8 mouse cellular contexts compared by ENCODE assay signal in genomic region chr7:45831128-45831525, GRCm38 (mm10). TPM values are rescaled to one million over a fixed set of nuclear protein-coding genes. Genes with fewer than 3 reads are reported as not detected.
DNase-seq lines count a peak whose midpoint lies in the region; ATAC-seq and TF ChIP-seq lines count a peak whose summit lies in the region.

No protein-coding gene starts in this region.

- H3K4me3 ChIP-seq in kidney, embryonic 14.5 days (ENCODE audit: low read length), result peak overlapping the region; percentile 84
- peak overlapping the region; percentile 63 for H3K4me3 ChIP-seq in brown adipose tissue, adult 24 weeks (ENCODE audit: insufficient read depth, low read depth, low read length)
- H3K4me3 ChIP-seq in hindbrain, embryonic 16.5 days (ENCODE audit: low read length), result peak overlapping the region; percentile 84
- peak overlapping the region; percentile 79 for H3K4me3 ChIP-seq in midbrain, postnatal 0 days (ENCODE audit: low read depth, low read length)

- H3K4me2 ChIP-seq in kidney, embryonic 14.5 days (replicated peaks; ENCODE audit: low read depth, low read length), result peak overlapping the region; percentile 82
- H3K4me2 ChIP-seq in hindbrain, embryonic 16.5 days (ENCODE audit: low read length), result peak overlapping the region; percentile 91
- peak overlapping the region; percentile 88 for H3K4me2 ChIP-seq in midbrain, postnatal 0 days (ENCODE audit: low read depth, low read length, poor library complexity, severe bottlenecking)

- no peak for ATAC-seq in kidney, embryonic 14.5 days (ENCODE audit: low FRiP score, low TSS enrichment)
- ATAC-seq in hindbrain, embryonic 16.5 days, result peak; percentile 34
- ATAC-seq in midbrain, postnatal 0 days (ENCODE audit: low FRiP score), result peak; percentile 11; the same call in 1 of the 2 replicates
- no peak for ATAC-seq in erythroid progenitor cell, adult 5-6 weeks (replicated peaks; ENCODE audit: low FRiP score, poor library complexity, severe bottlenecking)

- 27% methylated on average over 5 of the region's 5 CpGs for WGBS in kidney, embryonic 14.5 days
- 15% methylated on average over 5 of the region's 5 CpGs for WGBS in hindbrain, embryonic 16.5 days
- 18% methylated on average over 5 of the region's 5 CpGs for WGBS in midbrain, postnatal 0 days

- peaks cover 23% of the 10 kb centered on the region for H3K4me1 ChIP-seq in kidney, embryonic 14.5 days (ENCODE audit: control insufficient read depth, insufficient read depth, low read length)
- H3K4me1 ChIP-seq in brown adipose tissue, adult 24 weeks (ENCODE audit: control insufficient read depth, insufficient read depth, insufficient read length, low read length), result peaks cover 5% of the 10 kb centered on the region; the same call in 1 of the 2 replicates
- H3K4me1 ChIP-seq in hindbrain, embryonic 16.5 days (ENCODE audit: control insufficient read depth, insufficient read depth, low read depth, low read length), result peaks cover 15% of the 10 kb centered on the region
- H3K4me1 ChIP-seq in midbrain, postnatal 0 days (ENCODE audit: insufficient read depth, low read length), result peaks cover 3% of the 10 kb centered on the region; the same call in 1 of the 2 replicates

- TF ChIP-seq CTCF in midbrain, postnatal 0 days (IDR thresholded peaks at IDR 0.05), result no peak

- peaks cover 36% of the 10 kb centered on the region for H3K36me3 ChIP-seq in kidney, embryonic 14.5 days (ENCODE audit: control insufficient read depth, insufficient read depth, low read length)
- peaks cover 7% of the 10 kb centered on the region for H3K36me3 ChIP-seq in hindbrain, embryonic 16.5 days (ENCODE audit: control insufficient read depth, insufficient read depth, low read length)
- H3K36me3 ChIP-seq in midbrain, postnatal 0 days (ENCODE audit: insufficient read depth, low read length), result peaks cover 42% of the 10 kb centered on the region

- no peak overlapping the region for H3K27ac ChIP-seq in kidney, embryonic 14.5 days (ENCODE audit: low read depth, low read length)
- no peak overlapping the region for H3K27ac ChIP-seq in brown adipose tissue, adult 24 weeks (replicated peaks; ENCODE audit: low read depth, low read length)
- peak overlapping the region; percentile 87 for H3K27ac ChIP-seq in hindbrain, embryonic 16.5 days (ENCODE audit: low read depth, low read length)
- H3K27ac ChIP-seq in midbrain, postnatal 0 days (ENCODE audit: low read depth, low read length), result peak overlapping the region; percentile 77

- no peaks in the 10 kb centered on the region for H3K9me3 ChIP-seq in kidney, embryonic 14.5 days (ENCODE audit: control insufficient read depth, low read length)
- no peaks in the 10 kb centered on the region for H3K9me3 ChIP-seq in hindbrain, embryonic 16.5 days (ENCODE audit: control insufficient read depth, low read length)
- no peaks in the 10 kb centered on the region for H3K9me3 ChIP-seq in midbrain, postnatal 0 days (ENCODE audit: low read length)

- peaks cover 43% of the 10 kb centered on the region for H3K27me3 ChIP-seq in kidney, embryonic 14.5 days (ENCODE audit: control insufficient read depth, insufficient read depth, low read length)
- H3K27me3 ChIP-seq in hindbrain, embryonic 16.5 days (replicated peaks; ENCODE audit: control insufficient read depth, insufficient read depth, low read length), result peaks cover 42% of the 10 kb centered on the region
- peaks cover 28% of the 10 kb centered on the region for H3K27me3 ChIP-seq in midbrain, postnatal 0 days (ENCODE audit: insufficient read depth, low read length)

- DNase-seq in kidney, adult 9 months, result no peak
- DNase-seq in midbrain, postnatal 0 days (ENCODE audit: low spot score), result no peak
- no peak for DNase-seq in cerebellum, adult 18-20 months
- DNase-seq in adrenal gland, adult 8-10 months, result no peak

- no peak overlapping the region for H3K9ac ChIP-seq in kidney, embryonic 14.5 days (ENCODE audit: low read depth, low read length)
- H3K9ac ChIP-seq in hindbrain, embryonic 16.5 days (ENCODE audit: low read depth, low read length), result peak overlapping the region; percentile 75
- H3K9ac ChIP-seq in midbrain, postnatal 0 days (replicated peaks; ENCODE audit: low read length, poor library complexity, severe bottlenecking), result 0 out of 2 replicates have a peak overlapping the region, but pooled peaks have one; percentile 58

RNA-seq across cellular contexts. Expression of gene Grwd1, which starts 0.4 kb away (rescaled TPM):
- polyA plus RNA-seq in kidney, embryonic 14.5 days (2014; fragmentation: Nextera tagmentation; extraction: Ambion mirVana), result 69.5 and 93.5 TPM in 2 replicates
- 5.5 and 6.6 TPM in 2 replicates for polyA plus RNA-seq in brown adipose tissue, adult 24 weeks (2012; ENCODE audit: insufficient read depth, insufficient read length, missing spikeins)
- 44.0 and 46.7 TPM in 2 replicates for polyA plus RNA-seq in hindbrain, embryonic 16.5 days (2015; fragmentation: Nextera tagmentation; extraction: Ambion mirVana)
- 31.3 and 34.2 TPM in 2 replicates for total RNA-seq in midbrain, postnatal 0 days (2014; rRNA removed)
- 48.7 and 52.9 TPM in 2 replicates for polyA plus RNA-seq in midbrain, postnatal 0 days (2015; fragmentation: Nextera tagmentation; extraction: Ambion mirVana)
- 10 to 100 TPM; 24.8 to 31.5 (median 30.0) TPM for total RNA-seq in adrenal gland, adult 8-10 months (2022)
- 2.5 and 2.9 TPM in 2 replicates for total RNA-seq in erythroid progenitor cell, adult 5-6 weeks (2015; ENCODE audit: low replicate concordance)
- total RNA-seq in erythroid progenitor cell, adult 5-6 weeks (2017; ENCODE audit: low replicate concordance), result 0.23 and 4.0 TPM in 2 replicates

RNA-seq across cellular contexts. Expression of gene Kcnj14, which starts 6.5 kb away (rescaled TPM):
- polyA plus RNA-seq in kidney, embryonic 14.5 days (2014; fragmentation: Nextera tagmentation; extraction: Ambion mirVana), result 1.2 and 1.3 TPM in 2 replicates
- polyA plus RNA-seq in brown adipose tissue, adult 24 weeks (2012; ENCODE audit: insufficient read depth, insufficient read length, missing spikeins), result 1.1 TPM in 1 of 2 replicates, not detected in the other
- 1.2 TPM in 2 replicates for polyA plus RNA-seq in hindbrain, embryonic 16.5 days (2015; fragmentation: Nextera tagmentation; extraction: Ambion mirVana)
- 0.71 and 2.1 TPM in 2 replicates for total RNA-seq in midbrain, postnatal 0 days (2014; rRNA removed)
- polyA plus RNA-seq in midbrain, postnatal 0 days (2015; fragmentation: Nextera tagmentation; extraction: Ambion mirVana), result 1.5 TPM in 2 replicates
- under 1 TPM; 0.17 to 0.65 (median 0.36) TPM for total RNA-seq in adrenal gland, adult 8-10 months (2022)
- total RNA-seq in erythroid progenitor cell, adult 5-6 weeks (2015; ENCODE audit: low replicate concordance), result not detected in 2 replicates
- total RNA-seq in erythroid progenitor cell, adult 5-6 weeks (2017; ENCODE audit: low replicate concordance), result not detected in 2 replicates

RNA-seq across cellular contexts. Expression of gene Cyth2, which starts 16.7 kb away (rescaled TPM):
- 109 and 111 TPM in 2 replicates for polyA plus RNA-seq in kidney, embryonic 14.5 days (2014; fragmentation: Nextera tagmentation; extraction: Ambion mirVana)
- 39.1 and 45.5 TPM in 2 replicates for polyA plus RNA-seq in brown adipose tissue, adult 24 weeks (2012; ENCODE audit: insufficient read depth, insufficient read length, missing spikeins)
- polyA plus RNA-seq in hindbrain, embryonic 16.5 days (2015; fragmentation: Nextera tagmentation; extraction: Ambion mirVana), result 243 TPM in 2 replicates
- total RNA-seq in midbrain, postnatal 0 days (2014; rRNA removed), result 210 and 223 TPM in 2 replicates
- polyA plus RNA-seq in midbrain, postnatal 0 days (2015; fragmentation: Nextera tagmentation; extraction: Ambion mirVana), result 219 and 236 TPM in 2 replicates
- 100 to 1,000 TPM; 112 to 140 (median 122) TPM for total RNA-seq in adrenal gland, adult 8-10 months (2022)
- total RNA-seq in erythroid progenitor cell, adult 5-6 weeks (2015; ENCODE audit: low replicate concordance), result 20.5 and 29.8 TPM in 2 replicates
- 43.8 and 48.9 TPM in 2 replicates for total RNA-seq in erythroid progenitor cell, adult 5-6 weeks (2017; ENCODE audit: low replicate concordance)

RNA-seq across cellular contexts. Expression of gene Kdelr1, which starts 41.4 kb away (rescaled TPM):
- 145 and 184 TPM in 2 replicates for polyA plus RNA-seq in kidney, embryonic 14.5 days (2014; fragmentation: Nextera tagmentation; extraction: Ambion mirVana)
- 95.6 and 96.1 TPM in 2 replicates for polyA plus RNA-seq in brown adipose tissue, adult 24 weeks (2012; ENCODE audit: insufficient read depth, insufficient read length, missing spikeins)
- 54.5 and 55.7 TPM in 2 replicates for polyA plus RNA-seq in hindbrain, embryonic 16.5 days (2015; fragmentation: Nextera tagmentation; extraction: Ambion mirVana)
- total RNA-seq in midbrain, postnatal 0 days (2014; rRNA removed), result 170 and 207 TPM in 2 replicates
- polyA plus RNA-seq in midbrain, postnatal 0 days (2015; fragmentation: Nextera tagmentation; extraction: Ambion mirVana), result 52.0 and 54.8 TPM in 2 replicates
- total RNA-seq in adrenal gland, adult 8-10 months (2022), result 100 to 1,000 TPM; 127 to 158 (median 151) TPM
- 55.9 and 91.4 TPM in 2 replicates for total RNA-seq in erythroid progenitor cell, adult 5-6 weeks (2015; ENCODE audit: low replicate concordance)
- 31.2 and 39.1 TPM in 2 replicates for total RNA-seq in erythroid progenitor cell, adult 5-6 weeks (2017; ENCODE audit: low replicate concordance)

RNA-seq across cellular contexts. Expression of gene Sult2b1, which starts 46.7 kb away (rescaled TPM):
- 3.2 and 3.8 TPM in 2 replicates for polyA plus RNA-seq in kidney, embryonic 14.5 days (2014; fragmentation: Nextera tagmentation; extraction: Ambion mirVana)
- 0.87 and 1.1 TPM in 2 replicates for polyA plus RNA-seq in brown adipose tissue, adult 24 weeks (2012; ENCODE audit: insufficient read depth, insufficient read length, missing spikeins)
- polyA plus RNA-seq in hindbrain, embryonic 16.5 days (2015; fragmentation: Nextera tagmentation; extraction: Ambion mirVana), result 5.1 and 6.6 TPM in 2 replicates
- 5.0 and 5.1 TPM in 2 replicates for total RNA-seq in midbrain, postnatal 0 days (2014; rRNA removed)
- 5.6 and 6.1 TPM in 2 replicates for polyA plus RNA-seq in midbrain, postnatal 0 days (2015; fragmentation: Nextera tagmentation; extraction: Ambion mirVana)
- 1 to 10 TPM in 2 of 4 experiments, under 1 TPM in 2; 0.52 to 4.5 (median 1.8) TPM for total RNA-seq in adrenal gland, adult 8-10 months (2022)
- not detected in 2 replicates for total RNA-seq in erythroid progenitor cell, adult 5-6 weeks (2015; ENCODE audit: low replicate concordance)
- not detected in 2 replicates for total RNA-seq in erythroid progenitor cell, adult 5-6 weeks (2017; ENCODE audit: low replicate concordance)

Comparison
In these comparisons a context has a peak if more than half of its experiments do, and no peak if none do; other contexts are left out.
1. ATAC-seq: peak in hindbrain, embryonic 16.5 days (single experiment) and midbrain, postnatal 0 days (single experiment); none in kidney, embryonic 14.5 days (single experiment) and erythroid progenitor cell, adult 5-6 weeks (single experiment).
2. H3K27ac ChIP-seq: peak in hindbrain, embryonic 16.5 days (single experiment) and midbrain, postnatal 0 days (single experiment); none in kidney, embryonic 14.5 days (single experiment) and brown adipose tissue, adult 24 weeks (single experiment).
3. Peak in every context shown above with its lines, with median percentiles within 50 percentile points of each other: H3K4me2 ChIP-seq and H3K4me3 ChIP-seq.